ENCODE assay signal across 8 mouse cellular contexts in the genomic region with DNA sequence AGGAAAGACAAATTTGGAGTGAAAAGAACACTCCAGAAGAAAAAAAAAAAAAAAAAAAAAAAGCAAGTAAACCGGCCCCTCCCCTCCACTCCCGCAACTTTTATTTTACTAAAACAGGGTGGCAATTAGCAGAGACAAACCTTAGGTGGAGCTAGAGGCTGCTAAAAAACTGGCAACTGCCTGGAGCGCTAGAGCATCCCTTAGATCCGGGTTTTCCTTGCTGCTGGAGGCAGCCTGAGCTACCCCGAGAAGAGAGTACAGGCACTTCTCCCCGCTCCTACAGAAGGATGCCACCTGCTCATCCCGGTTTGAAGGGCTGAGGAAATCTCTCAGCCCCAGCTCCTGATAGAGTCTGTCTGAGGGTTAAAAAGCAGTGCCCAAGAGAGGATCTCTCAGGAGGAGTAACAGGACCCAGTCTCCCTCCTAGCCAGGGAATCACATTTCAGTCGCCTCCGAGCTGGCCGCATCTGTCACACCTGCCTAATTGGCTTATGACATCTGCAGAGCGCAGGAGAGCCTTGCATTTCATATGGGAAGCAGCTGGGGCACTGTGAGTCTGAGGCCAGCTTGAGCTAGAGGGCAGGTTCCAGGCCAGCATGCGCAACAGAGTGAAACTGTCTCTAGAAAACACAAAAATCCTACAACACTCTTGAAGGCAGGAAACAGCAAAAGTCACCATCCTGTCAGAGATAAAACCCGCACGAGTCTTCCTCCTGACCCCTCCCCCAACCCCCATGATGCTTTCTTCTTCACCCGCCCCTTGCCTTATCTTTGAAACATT. TPM values are rescaled to one million over a fixed set of nuclear protein-coding genes. Genes with fewer than 3 reads are reported as not detected.
A peak's percentile ranks its signal among the peaks of the same experiment; 100 is the strongest.
DNase-seq lines count a peak whose midpoint lies in the region; ATAC-seq and TF ChIP-seq lines count a peak whose summit lies in the region.

No protein-coding gene starts in this region.

- H3K4me3 ChIP-seq in intestine, postnatal 0 days (ENCODE audit: low read depth, low read length), result peak overlapping the region; percentile 12; the same call in 1 of the 2 replicates
- no peak overlapping the region for H3K4me3 ChIP-seq in limb, embryonic 11.5 days (ENCODE audit: low read depth, low read length)
- peak overlapping the region; percentile 19; the same call in 1 of the 2 replicates for H3K4me3 ChIP-seq in midbrain, embryonic 12.5 days

- H3K9me3 ChIP-seq in intestine, postnatal 0 days (ENCODE audit: control insufficient read depth), result no peaks in the 10 kb centered on the region
- no peaks in the 10 kb centered on the region for H3K9me3 ChIP-seq in limb, embryonic 11.5 days (ENCODE audit: control insufficient read depth, low read length)
- H3K9me3 ChIP-seq in midbrain, embryonic 12.5 days, result no peaks in the 10 kb centered on the region

- ATAC-seq in intestine, postnatal 0 days, result peak; percentile 72
- ATAC-seq in limb, embryonic 11.5 days (ENCODE audit: insufficient number of reproducible peaks, low FRiP score, low TSS enrichment, low read depth), result peak; percentile 75
- peak; percentile 85 for ATAC-seq in midbrain, embryonic 12.5 days (ENCODE audit: low FRiP score, low read depth)

- WGBS in intestine, postnatal 0 days, result 6% methylated on average over 15 of the region's 15 CpGs
- 6% methylated on average over 15 of the region's 15 CpGs for whole genome bisulfite sequencing in limb, embryonic 11.5 days
- 10% methylated on average over 15 of the region's 15 CpGs for WGBS in midbrain, embryonic 12.5 days

- DNase-seq in heart, adult 11 months, result peak; percentile 95
- no peak for DNase-seq in heart, postnatal 25 days (ENCODE audit: low spot score)
- peak; percentile 37 to 42 for DNase-seq in cerebellum, postnatal 36 days
- DNase-seq in gastrocnemius, postnatal 14 days, result peak; percentile 18
- peak; percentile 66 for DNase-seq in limb, embryonic 11.5 days (ENCODE audit: low spot score)
- peak; percentile 82 for DNase-seq in telencephalon, adult 2 months (ENCODE audit: low read depth, low spot score)

- peaks cover 4% of the 10 kb centered on the region; the same call in 1 of the 2 replicates for H3K36me3 ChIP-seq in intestine, postnatal 0 days (ENCODE audit: control insufficient read depth, insufficient read depth)
- no peaks in the 10 kb centered on the region for H3K36me3 ChIP-seq in limb, embryonic 11.5 days (ENCODE audit: control insufficient read depth, insufficient read depth, low read length)
- peaks cover 3% of the 10 kb centered on the region; the same call in 1 of the 2 replicates for H3K36me3 ChIP-seq in midbrain, embryonic 12.5 days

- H3K27ac ChIP-seq in intestine, postnatal 0 days (ENCODE audit: low read depth, low read length), result no peak overlapping the region
- H3K27ac ChIP-seq in limb, embryonic 11.5 days (replicated peaks; ENCODE audit: low read depth, low read length), result no peak overlapping the region
- no peak overlapping the region for H3K27ac ChIP-seq in midbrain, embryonic 12.5 days (replicated peaks)

- no peaks in the 10 kb centered on the region for H3K27me3 ChIP-seq in intestine, postnatal 0 days (replicated peaks; ENCODE audit: control insufficient read depth, insufficient read depth, low read length)
- H3K27me3 ChIP-seq in limb, embryonic 11.5 days (ENCODE audit: control insufficient read depth, insufficient read depth, low read length), result no peaks in the 10 kb centered on the region
- 0 out of 2 replicates have a peak, but pooled peaks cover 3% of the 10 kb centered on the region for H3K27me3 ChIP-seq in midbrain, embryonic 12.5 days

- 0 out of 2 replicates have a peak, but pooled peaks cover 7% of the 10 kb centered on the region for H3K4me1 ChIP-seq in intestine, postnatal 0 days (replicated peaks; ENCODE audit: control insufficient read depth, insufficient read depth, low read length)
- 0 out of 2 replicates have a peak, but pooled peaks cover 2% of the 10 kb centered on the region for H3K4me1 ChIP-seq in limb, embryonic 11.5 days (ENCODE audit: control insufficient read depth, insufficient read depth, low read length)
- H3K4me1 ChIP-seq in midbrain, embryonic 12.5 days, result peaks cover 10% of the 10 kb centered on the region

- H3K9ac ChIP-seq in intestine, postnatal 0 days (ENCODE audit: low read depth, low read length), result no peak overlapping the region
- H3K9ac ChIP-seq in limb, embryonic 11.5 days (ENCODE audit: low read length), result no peak overlapping the region
- H3K9ac ChIP-seq in midbrain, embryonic 12.5 days (replicated peaks), result no peak overlapping the region

- H3K4me2 ChIP-seq in intestine, postnatal 0 days (replicated peaks; ENCODE audit: low read depth), result peak overlapping the region; percentile 48
- peak overlapping the region; percentile 23 for H3K4me2 ChIP-seq in limb, embryonic 11.5 days (ENCODE audit: low read depth, severe bottlenecking)
- H3K4me2 ChIP-seq in midbrain, embryonic 12.5 days (replicated peaks), result peak overlapping the region; percentile 42

- TF ChIP-seq CTCF in intestine, postnatal 0 days (IDR thresholded peaks at IDR 0.05; ENCODE audit: low read depth), result peak; percentile 75

- intact Hi-C loops in heart, postnatal 25 days (cut with DNase I), result loop anchor here (5.0 kb wide), 2 partner anchors 37 to 102 kb away; a partner anchor contains a TSS
- intact Hi-C loops in gastrocnemius, postnatal 14 days (cut with DNase I; ENCODE audit: low total_unique reads), result loop anchor here (5.0 kb wide), 2 partner anchors 37 to 107 kb away; a partner anchor contains a TSS

RNA-seq across cellular contexts. Expression of a gene that starts 12.4 kb away (rescaled TPM):
- 10 to 100 TPM; 16.8 to 18.1 TPM for total RNA-seq in heart, postnatal 25 days (2021)
- total RNA-seq in gastrocnemius, postnatal 14 days (2021), result 10 to 100 TPM; 12.1 to 15.0 TPM
- 38.7 and 38.9 TPM in 2 replicates for polyA plus RNA-seq in intestine, postnatal 0 days (2015; fragmentation: Nextera tagmentation; extraction: Ambion mirVana)
- polyA plus RNA-seq in limb, embryonic 11.5 days (2014; fragmentation: Nextera tagmentation; extraction: Ambion mirVana), result 55.1 and 61.3 TPM in 2 replicates
- polyA plus RNA-seq in midbrain, embryonic 12.5 days (2016; fragmentation: Nextera tagmentation; extraction: Ambion mirVana), result 58.8 and 61.5 TPM in 2 replicates

RNA-seq across cellular contexts. Expression of a gene that starts 27.6 kb away (rescaled TPM):
- 10 to 100 TPM; 18.1 to 20.4 TPM for total RNA-seq in heart, postnatal 25 days (2021)
- total RNA-seq in gastrocnemius, postnatal 14 days (2021), result 10 to 100 TPM; 13.6 to 14.0 TPM
- 39.1 and 40.3 TPM in 2 replicates for polyA plus RNA-seq in intestine, postnatal 0 days (2015; fragmentation: Nextera tagmentation; extraction: Ambion mirVana)
- polyA plus RNA-seq in limb, embryonic 11.5 days (2014; fragmentation: Nextera tagmentation; extraction: Ambion mirVana), result 54.7 and 57.7 TPM in 2 replicates
- 43.5 and 47.1 TPM in 2 replicates for polyA plus RNA-seq in midbrain, embryonic 12.5 days (2016; fragmentation: Nextera tagmentation; extraction: Ambion mirVana)

RNA-seq across cellular contexts. Expression of a gene that starts 37.4 kb away (rescaled TPM):
- total RNA-seq in heart, postnatal 25 days (2021), result 10 to 100 TPM; 18.1 to 21.5 TPM
- total RNA-seq in gastrocnemius, postnatal 14 days (2021), result 1 to 10 TPM; 1.6 to 1.8 TPM
- 0.98 and 1.5 TPM in 2 replicates for polyA plus RNA-seq in intestine, postnatal 0 days (2015; fragmentation: Nextera tagmentation; extraction: Ambion mirVana)
- polyA plus RNA-seq in limb, embryonic 11.5 days (2014; fragmentation: Nextera tagmentation; extraction: Ambion mirVana), result 1.8 and 2.1 TPM in 2 replicates
- polyA plus RNA-seq in midbrain, embryonic 12.5 days (2016; fragmentation: Nextera tagmentation; extraction: Ambion mirVana), result 0.92 and 1.3 TPM in 2 replicates
